Mouse (Mus musculus): ENCODE results near the gene Ccdc152.

Ccdc152 gene

GRCm38 (mm10) chr15:3303426-3303825 is at the start of gene Ccdc152:
Gene Ccdc152 (minus strand): TSS chr15:3303526.
- DNase-seq (ENCODE audit: low spot score), result no peak

- DNase-seq (ENCODE audit: low spot score), result no peak
These were observed 46.2 kb upstream of the Ccdc152 start for GRCm38 (mm10) chr15:3349306-3350064.

GRCm38 (mm10) chr15:3346682-3347081 is 43.4 kb upstream of the Ccdc152 start:
- DNase-seq (ENCODE audit: low spot score), result no peak

GRCm38 (mm10) chr15:3344555-3344954 is 41.2 kb upstream of the Ccdc152 start:
- no peak for DNase-seq (ENCODE audit: low spot score)

- DNase-seq (ENCODE audit: low spot score), result no peak
These were observed 38.7 kb upstream of the Ccdc152 start for GRCm38 (mm10) chr15:3341806-3342582.

- no peak for DNase-seq (ENCODE audit: low spot score)
These were observed 36.5 kb upstream of the Ccdc152 start for GRCm38 (mm10) chr15:3339847-3340246.

- DNase-seq (ENCODE audit: low spot score), result no peak
These were observed 29.2 kb upstream of the Ccdc152 start for GRCm38 (mm10) chr15:3332517-3332916.

- no peak for DNase-seq (ENCODE audit: low spot score)
These were observed 28.5 kb upstream of the Ccdc152 start for GRCm38 (mm10) chr15:3331813-3332212.

GRCm38 (mm10) chr15:3330291-3330690 is 27.0 kb upstream of the Ccdc152 start:
- DNase-seq (ENCODE audit: low spot score), result no peak

- DNase-seq (ENCODE audit: low spot score), result no peak
These were observed 19.7 kb upstream of the Ccdc152 start for GRCm38 (mm10) chr15:3323041-3323440.

- DNase-seq (ENCODE audit: low spot score), result no peak
These were observed 16.6 kb upstream of the Ccdc152 start for GRCm38 (mm10) chr15:3319929-3320328.

- DNase-seq (ENCODE audit: low spot score), result no peak
These were observed 13.3 kb upstream of the Ccdc152 start for GRCm38 (mm10) chr15:3316617-3317016.

GRCm38 (mm10) chr15:3312937-3313336 is 9.6 kb upstream of the Ccdc152 start:
- no peak for DNase-seq (ENCODE audit: low spot score)

- DNase-seq (ENCODE audit: low spot score), result no peak
These were observed 6.5 kb upstream of the Ccdc152 start for GRCm38 (mm10) chr15:3309856-3310255.

- DNase-seq (ENCODE audit: low spot score), result no peak
These were observed 2.8 kb downstream of the Ccdc152 start for GRCm38 (mm10) chr15:3300361-3301100.

- no peak for DNase-seq (ENCODE audit: low spot score)
These were observed 5.7 kb downstream of the Ccdc152 start for GRCm38 (mm10) chr15:3297615-3298014.

- no peak for DNase-seq (ENCODE audit: low spot score)
These were observed 7.3 kb downstream of the Ccdc152 start for GRCm38 (mm10) chr15:3295986-3296385.

- DNase-seq (ENCODE audit: low spot score), result no peak
These were observed 9.8 kb downstream of the Ccdc152 start for GRCm38 (mm10) chr15:3293477-3293876.

GRCm38 (mm10) chr15:3290435-3290834 is 12.9 kb downstream of the Ccdc152 start:
- DNase-seq (ENCODE audit: low spot score), result no peak

- no peak for DNase-seq (ENCODE audit: low spot score)
These were observed 17.3 kb downstream of the Ccdc152 start for GRCm38 (mm10) chr15:3286032-3286431.

GRCm38 (mm10) chr15:3281737-3282136 is 21.6 kb downstream of the Ccdc152 start:
- no peak for DNase-seq (ENCODE audit: low spot score)

GRCm38 (mm10) chr15:3281216-3281615 is 22.1 kb downstream of the Ccdc152 start:
- no peak for DNase-seq (ENCODE audit: low spot score)

GRCm38 (mm10) chr15:3279242-3279641 is 24.1 kb downstream of the Ccdc152 start:
- no peak for DNase-seq (ENCODE audit: low spot score)
